Mouse (Mus musculus): ENCODE data around the gene H2-Q2.

GRCm38 (mm10) chr17:35354071-35354470 lies 12.0 kb downstream of the H2-Q2 start:
- TF ChIP-seq CTCF (IDR thresholded peaks at IDR 0.05; ENCODE audit: control insufficient read depth, insufficient read depth, low read length) (no peak), POLR2A (IDR thresholded peaks at IDR 0.05; ENCODE audit: borderline replicate concordance, control insufficient read depth, low read depth, low read length) (no peak)

Measured in bone marrow, adult 2 months (tissue).